Mouse (Mus musculus): ENCODE measurements around the gene Ntrk3.

- TF ChIP-seq CTCF (IDR thresholded peaks at IDR 0.05; ENCODE audit: control insufficient read depth, insufficient read depth, insufficient replicate concordance, low read depth, low read length) (no peak), POLR2A (IDR thresholded peaks at IDR 0.05; ENCODE audit: control insufficient read depth, low read depth, low read length) (no peak)
Measured at GRCm38 (mm10) chr7:78527564-78527963, 210.2 kb downstream of the Ntrk3 start.

Measured in testis, adult 2 months (tissue).